Mouse (Mus musculus) ES-Bruce4 (cell line): Measurements from ENCODE around the gene Rerg.

Source experiments
- CTCF ChIP-seq: IDR thresholded peaks from one replicate; pipeline ENCODE4 v1.8.1; 2011; ENCODE audit warnings: low read depth, low read length
- EP300 ChIP-seq: IDR thresholded peaks from 2 replicates; pipeline ENCODE4 v1.6.1; 2011; ENCODE audit warnings: low read depth, low read length; ENCODE audit not compliant: insufficient read depth
- POLR2A ChIP-seq: IDR thresholded peaks from one replicate; pipeline ENCODE4 v1.8.1; 2011; ENCODE audit warnings: low read length; ENCODE audit not compliant: insufficient read depth

DNA sequence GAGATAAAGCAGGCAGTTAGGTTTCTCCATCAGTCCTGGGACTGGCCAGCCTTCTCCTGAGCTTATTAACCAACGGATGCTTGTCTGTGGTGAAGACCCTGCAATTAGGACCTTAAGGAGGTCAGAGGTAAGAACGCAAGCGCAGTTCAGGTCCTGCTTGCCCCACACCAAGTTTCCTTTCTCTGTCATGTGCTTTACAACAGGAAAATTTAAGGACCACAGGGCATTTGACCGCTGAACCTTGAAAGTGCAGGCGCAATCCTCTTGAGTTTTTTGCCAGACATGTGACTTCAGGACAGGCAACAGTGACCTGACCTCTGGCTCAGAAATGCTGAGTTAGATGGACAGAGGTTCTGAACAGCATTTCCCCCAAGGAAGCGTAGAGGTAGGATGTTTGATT, 36.8 kb upstream of the Rerg start:
- TF ChIP-seq CTCF (no peak), EP300 (no peak), POLR2A (no peak)
